Mouse (Mus musculus): ENCODE measurements around the gene Shisal1.

The Shisal1 gene

DNA sequence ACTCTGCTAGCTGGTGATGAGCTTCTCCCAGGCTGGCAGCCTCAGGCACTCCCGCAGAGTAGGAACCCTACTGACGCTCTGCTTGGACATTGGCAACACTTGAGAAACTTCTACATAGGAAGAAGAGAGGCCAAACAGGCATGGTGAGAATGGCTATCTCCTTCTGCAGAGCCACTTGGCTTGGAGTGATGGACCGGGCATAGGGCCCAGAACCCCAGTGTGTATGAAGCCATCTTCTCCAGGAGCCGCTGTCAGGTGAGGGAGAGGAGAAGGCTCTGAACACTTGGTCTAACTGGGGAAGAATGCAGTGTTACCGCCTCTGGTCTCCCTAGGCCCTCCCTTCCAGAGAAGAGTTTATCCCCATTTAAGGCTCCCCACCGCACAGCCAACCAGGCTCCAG lies 19.3 kb downstream of the Shisal1 start:
- ATAC-seq (ENCODE audit: insufficient number of reproducible peaks, low FRiP score, low TSS enrichment), result no peak

DNA sequence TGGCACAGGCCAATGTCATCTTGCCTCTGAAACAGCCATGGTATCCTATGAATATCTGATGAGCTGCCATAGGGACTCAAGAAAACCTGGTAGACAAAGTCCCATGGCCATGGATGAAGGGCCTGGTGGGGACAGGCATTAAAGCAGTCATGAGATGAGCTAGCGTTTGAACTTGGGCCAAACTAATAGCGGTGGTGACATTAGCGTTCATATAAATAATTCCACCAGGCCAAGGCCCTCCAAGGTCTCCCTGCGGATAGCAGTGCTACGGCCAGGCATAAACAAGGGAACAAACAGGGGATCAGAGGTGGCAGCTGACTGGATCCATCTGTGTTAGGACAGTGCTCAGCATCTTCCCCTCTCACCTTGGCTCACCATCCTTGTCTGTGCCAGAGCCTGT lies 21.2 kb downstream of the Shisal1 start:
- no peak for ATAC-seq (ENCODE audit: insufficient number of reproducible peaks, low FRiP score, low TSS enrichment)

DNA sequence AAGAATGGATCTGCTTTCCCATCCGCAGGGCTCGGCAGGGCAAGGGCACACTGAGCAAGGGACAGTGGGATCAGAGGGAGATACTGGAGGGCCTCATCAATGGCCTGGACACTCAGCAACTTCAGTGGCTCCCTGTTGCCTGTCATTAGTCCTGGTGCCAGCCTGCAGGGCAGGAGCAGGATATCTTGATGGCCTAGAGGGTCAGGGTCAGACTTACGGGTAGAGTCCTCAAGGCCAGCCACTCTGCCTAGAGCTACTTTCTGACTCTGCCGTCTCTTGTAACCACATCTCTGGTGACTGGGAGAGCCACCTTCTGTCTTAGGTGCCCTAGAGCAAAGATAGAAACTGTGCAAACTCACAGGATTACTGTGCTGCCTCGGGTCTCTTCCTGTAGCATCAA lies 23.1 kb downstream of the Shisal1 start:
- no peak for ATAC-seq (ENCODE audit: insufficient number of reproducible peaks, low FRiP score, low TSS enrichment)

DNA sequence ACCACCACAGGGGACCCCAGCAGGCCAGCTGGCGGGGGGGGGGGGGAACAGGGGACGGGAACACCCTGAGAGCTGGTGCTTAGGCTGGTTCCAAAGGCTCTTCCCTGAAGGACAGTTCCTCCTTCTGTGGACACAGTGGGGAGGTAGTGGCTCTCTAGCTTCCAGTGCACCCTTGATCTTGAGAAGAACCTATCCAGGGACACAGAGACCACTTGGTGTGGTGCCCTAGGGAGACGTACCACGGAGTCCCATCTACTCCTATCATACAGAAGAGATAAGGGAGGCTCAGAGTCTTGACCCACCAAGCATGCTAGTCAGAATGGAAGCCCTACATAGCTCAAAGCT lies 28.7 kb downstream of the Shisal1 start:
- no peak for ATAC-seq (ENCODE audit: insufficient number of reproducible peaks, low FRiP score, low TSS enrichment)

DNA sequence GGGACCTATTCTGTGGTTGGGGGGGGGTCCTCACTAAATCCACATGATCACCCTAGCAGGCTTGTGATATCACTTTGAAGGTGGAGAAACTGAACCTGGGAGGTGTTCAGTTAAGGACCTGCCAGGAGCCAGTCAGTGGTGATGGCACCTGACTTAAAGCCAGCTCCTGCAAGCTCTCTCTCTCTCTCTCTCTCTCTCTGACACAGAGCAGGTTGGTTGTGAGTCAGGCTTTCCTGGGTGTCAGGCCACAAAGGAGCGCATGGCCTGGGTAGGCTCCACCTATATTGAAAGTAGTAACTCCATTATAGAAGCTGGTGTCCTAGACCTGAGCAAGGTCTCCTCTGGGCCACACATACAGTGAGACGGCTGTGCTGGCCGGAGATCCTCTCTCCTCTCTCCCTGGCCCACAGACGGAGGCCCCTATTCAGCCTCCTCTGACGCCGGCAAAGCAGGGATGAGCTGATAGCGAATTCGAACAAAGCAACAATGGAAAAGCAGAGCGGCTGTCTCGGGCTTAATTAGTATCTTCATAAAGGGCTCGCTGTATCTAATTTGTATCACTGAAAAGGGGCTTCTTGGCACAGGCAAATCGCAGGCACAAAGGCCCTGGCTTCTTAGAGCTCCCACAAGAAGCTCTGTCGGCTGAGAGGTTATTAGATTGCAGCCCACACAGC lies 29.2 kb downstream of the Shisal1 start:
- ATAC-seq (ENCODE audit: insufficient number of reproducible peaks, low FRiP score, low TSS enrichment), result no peak

DNA sequence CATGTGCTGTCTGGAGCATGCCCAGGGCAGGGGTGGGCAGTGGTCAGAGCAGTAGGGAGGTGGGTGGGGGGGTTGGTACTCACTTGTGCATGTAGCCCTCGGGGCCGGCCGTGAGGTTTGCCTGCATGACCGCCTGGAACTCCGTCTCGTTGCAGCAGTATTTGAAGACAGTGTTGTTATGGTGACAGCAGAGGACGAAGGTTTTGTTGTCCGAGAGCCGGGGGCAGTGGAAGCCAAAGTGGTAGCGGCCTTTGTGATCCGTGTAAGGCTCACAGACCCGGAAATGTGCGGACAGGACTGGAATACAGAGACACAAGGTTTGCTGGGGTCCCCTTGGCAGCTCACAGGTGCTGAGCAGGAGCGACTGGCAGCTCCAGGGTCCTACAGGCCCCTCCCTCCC lies 29.9 kb downstream of the Shisal1 start:
- ATAC-seq (ENCODE audit: insufficient number of reproducible peaks, low FRiP score, low TSS enrichment), result no peak

DNA sequence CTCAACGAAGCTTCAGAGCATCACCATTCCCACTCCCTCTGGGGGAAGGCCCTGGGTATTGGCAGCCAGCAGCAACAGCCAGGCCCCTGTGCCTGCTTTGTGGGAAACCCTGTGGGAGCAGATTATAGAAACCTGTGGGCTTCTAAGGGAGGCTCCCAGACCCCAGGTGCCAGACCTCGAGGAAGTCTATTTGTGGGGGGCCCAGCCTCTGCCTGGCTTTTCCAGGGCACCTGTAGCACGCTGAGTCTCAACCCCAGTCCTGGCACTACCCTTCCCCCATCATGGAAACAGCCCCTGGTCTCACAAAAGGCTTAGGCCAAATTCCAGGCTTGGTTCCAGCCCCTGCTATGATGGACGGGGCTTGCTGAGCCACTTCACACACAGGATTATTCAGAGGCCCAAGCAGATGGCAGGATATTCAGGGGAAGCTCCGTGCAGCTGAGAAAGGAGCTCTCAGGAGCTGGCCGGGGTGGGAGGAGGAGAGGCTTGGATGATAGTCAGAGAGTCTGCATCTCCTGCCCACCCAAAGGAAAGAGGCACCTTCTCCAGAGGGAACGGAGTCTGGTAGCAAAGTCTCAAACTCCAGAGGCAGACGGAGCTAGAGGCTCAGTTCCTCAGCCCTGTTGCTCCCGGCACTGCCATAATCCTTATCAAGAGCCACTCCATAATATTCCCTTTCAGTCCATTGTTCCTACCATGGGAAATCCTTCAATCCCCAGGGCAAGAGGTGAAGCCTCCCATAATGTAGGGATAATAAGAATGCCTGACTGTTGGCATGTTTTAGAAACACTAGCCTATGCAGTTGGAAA lies 32.7 kb downstream of the Shisal1 start:
- no peak for ATAC-seq (ENCODE audit: insufficient number of reproducible peaks, low FRiP score, low TSS enrichment)

DNA sequence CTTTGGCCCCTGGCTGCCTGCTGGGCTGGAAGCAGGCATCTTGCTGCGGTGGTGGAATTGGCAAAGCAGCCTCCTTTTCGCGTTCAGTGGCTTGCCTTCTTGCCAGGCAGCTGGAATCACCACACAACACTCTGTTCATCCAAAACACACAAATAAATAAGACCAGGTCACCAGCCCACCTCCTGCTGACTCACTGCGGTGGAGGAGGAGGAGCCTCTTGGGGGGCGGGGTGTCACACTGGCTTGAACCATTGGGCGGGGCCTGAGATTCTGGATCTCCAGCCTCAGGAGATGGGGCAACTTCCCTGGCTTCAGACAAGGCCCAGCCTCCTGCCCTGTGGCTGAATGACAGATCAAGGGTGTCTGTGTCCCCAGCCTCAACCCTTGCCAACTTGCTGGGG lies 34.5 kb downstream of the Shisal1 start:
- ATAC-seq (ENCODE audit: insufficient number of reproducible peaks, low FRiP score, low TSS enrichment), result no peak

DNA sequence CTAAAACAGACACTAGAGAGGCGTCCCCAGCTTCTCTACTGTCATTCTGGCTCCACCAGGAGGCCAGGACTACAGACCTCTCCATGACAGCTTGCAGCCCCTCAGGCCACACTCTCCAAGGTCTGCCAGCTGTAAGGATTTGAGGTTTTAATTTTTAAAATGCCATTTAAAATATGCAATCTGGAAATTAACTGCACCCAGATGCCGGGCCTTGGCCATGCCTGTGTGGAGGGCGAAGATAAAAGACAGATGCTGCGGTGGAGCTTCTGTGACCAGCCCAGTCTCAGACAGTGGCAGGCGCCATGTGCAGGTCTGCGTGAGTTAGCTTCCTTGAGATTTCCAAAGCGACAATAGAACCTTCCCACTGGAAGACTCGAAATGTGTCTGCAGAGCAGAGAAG lies 36.8 kb downstream of the Shisal1 start:
- ATAC-seq (ENCODE audit: insufficient number of reproducible peaks, low FRiP score, low TSS enrichment), result no peak

DNA sequence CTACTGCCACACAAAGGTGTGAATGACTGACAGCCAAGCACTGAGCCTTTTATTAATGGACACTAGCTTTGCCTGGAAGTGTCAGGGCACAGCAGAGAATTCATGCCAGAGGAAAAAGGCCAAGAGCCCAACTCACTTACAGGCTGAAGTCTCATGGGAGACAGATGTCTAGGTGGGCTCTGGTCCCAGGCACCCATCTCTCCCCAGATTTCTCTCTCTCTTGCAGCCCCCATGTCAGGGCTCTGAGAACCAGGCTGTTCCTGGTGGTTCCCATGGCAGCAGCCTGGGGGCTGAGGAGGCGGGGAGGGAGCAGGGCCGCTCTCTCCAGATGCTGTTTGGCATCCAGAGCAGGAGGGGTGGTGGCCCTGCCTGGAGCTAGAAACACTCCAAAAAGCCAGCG lies 38.3 kb downstream of the Shisal1 start:
- no peak for ATAC-seq (ENCODE audit: insufficient number of reproducible peaks, low FRiP score, low TSS enrichment)

DNA sequence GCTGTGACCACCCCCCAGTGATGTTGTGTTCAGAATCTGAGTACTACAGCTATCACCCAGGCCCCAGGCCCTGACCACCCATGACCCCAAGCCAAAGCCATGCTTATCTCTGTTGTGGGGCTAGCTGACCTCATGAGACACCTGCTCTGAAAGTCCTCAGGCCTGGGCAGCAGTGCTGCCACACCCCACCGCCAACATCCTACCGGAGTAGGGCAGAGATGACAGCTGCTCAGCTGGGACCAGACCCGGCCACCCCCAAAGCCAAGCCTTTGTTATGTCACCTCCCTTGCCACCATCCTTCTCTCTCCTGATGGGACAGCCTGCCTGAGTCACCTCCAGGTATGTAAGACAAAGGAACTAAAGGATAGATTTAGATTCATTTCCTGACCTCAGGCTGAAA lies 41.1 kb downstream of the Shisal1 start:
- no peak for ATAC-seq (ENCODE audit: insufficient number of reproducible peaks, low FRiP score, low TSS enrichment)

DNA sequence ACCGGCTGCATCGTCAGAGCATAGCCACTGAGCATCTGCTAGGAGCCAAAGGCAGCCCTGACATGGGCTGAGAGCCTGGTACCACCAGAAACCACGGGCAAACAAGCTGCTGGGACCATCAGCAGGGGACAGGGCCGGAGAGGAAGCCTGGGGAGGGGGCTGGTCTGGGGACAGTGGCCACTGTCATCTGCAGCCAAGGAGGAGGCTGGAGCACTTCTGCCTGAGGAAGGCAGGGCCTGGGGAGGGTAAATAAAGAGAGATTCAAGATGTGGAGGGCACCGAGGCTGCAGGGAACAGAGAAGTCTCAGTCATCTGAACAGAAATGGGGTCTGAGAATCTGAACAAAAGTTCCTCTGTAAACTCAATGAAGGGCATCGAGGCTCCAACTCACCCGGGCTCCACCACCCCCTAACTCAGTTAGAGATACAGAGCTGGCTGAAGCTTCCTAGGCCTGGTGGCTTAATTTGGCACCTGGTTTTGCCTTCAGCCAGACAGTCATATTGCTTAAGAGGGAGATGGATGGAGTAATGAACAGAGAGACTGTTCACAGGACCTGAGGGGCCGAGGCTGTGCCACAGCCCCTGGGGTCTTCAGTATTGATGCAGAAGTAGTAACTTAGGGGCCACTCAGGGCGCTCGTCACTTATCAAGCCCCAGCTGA lies 43.3 kb downstream of the Shisal1 start:
- no peak for ATAC-seq (ENCODE audit: insufficient number of reproducible peaks, low FRiP score, low TSS enrichment)

DNA sequence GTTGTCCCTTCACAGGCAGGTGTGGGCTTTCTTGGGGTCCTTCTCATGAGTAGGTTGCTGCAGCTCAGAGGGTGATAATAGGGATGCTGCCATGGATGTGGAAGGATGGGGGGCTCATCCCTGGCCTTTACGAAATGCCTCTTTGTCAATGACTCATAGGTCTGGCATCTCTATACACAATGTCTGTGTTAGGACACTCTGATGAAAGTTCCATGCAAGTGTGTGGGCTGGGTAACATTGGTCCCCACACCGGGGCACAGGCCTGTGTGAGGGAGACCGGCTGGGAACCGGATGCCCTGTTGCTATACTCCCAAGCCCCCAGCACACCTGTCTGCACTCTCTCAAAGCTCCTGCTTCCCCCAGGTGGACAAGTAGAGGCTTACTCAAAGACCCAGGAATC lies 48.3 kb downstream of the Shisal1 start:
- ATAC-seq (ENCODE audit: insufficient number of reproducible peaks, low FRiP score, low TSS enrichment), result no peak

DNA sequence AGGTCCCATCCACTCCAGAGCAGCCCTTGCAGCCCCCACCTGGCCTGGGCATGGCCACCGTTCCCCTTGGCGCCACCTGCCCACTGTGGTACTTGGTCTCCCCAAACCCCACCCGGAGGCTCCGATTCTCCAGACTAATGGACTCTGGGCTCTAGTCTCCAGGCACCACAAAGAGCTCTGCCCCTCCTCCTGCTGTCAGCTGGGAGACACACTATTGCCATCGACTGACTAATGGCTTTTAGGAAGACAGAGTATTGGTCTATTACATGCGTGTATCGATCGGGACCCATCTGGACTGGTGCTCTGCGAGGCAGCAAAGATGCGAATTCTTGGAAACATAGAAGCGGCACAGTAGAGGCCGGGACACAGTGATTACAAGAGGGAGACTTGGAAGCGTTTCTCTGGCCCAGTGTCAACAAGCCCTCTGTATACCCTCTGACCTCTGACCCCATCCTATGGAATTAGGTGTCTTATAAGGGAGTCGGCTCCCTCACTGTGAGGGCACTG lies 49.2 kb downstream of the Shisal1 start:
- ATAC-seq (ENCODE audit: insufficient number of reproducible peaks, low FRiP score, low TSS enrichment), result no peak

DNA sequence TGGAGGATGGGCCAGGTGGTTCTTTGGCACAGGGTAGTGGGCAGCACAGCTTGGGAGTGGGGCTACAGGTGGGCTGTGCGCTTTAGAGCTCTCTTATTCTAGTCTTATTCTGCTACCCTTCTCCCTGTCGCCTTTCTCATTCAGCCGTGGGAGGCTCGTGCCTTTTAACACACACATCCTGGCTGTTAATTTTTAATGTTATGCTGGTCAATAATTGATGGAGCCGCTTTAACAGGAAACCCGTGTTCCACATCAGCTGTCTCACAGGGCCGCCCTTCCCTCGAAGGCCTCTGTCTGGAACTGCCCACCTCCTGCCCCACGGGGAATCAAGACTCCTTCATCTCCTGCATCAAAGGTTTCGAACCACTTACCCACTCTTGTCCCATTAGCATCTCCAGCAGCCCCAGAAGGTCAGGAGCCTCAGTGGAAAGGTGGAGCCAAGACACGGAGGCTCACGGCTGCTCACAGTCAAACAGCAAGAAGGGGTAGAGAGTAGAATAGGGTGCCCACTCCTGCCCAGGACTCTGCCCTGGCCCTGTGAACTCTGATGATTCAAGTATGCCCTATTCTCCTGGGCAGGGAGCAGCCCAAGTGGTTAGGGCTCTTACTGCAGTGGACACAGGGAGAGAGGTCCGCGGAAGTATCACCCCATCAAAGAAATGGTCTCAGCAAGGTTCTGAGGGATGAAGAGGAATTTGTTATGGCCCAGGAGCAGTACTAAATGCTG lies 51.4 kb downstream of the Shisal1 start:
- ATAC-seq (ENCODE audit: insufficient number of reproducible peaks, low FRiP score, low TSS enrichment), result no peak

DNA sequence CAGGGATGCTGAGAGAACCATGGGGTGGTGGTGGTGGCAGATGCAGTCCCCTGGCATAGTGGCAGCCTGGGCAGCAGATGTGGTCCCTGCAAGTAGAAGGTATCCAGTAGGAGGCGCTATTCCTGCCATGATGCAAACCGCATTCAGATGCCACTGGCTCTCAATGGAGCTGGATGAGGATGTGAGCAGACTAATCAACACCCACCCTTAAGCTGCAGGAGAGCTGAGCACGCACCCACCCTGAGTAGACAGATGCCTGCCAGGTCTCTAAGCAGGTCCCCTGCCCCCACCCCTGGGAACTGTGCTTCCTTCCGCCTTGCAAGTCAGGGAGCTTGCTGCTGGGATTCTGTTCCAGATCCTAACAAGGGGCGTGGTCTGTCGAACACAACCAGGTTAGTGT lies 53.6 kb downstream of the Shisal1 start:
- ATAC-seq (ENCODE audit: insufficient number of reproducible peaks, low FRiP score, low TSS enrichment), result no peak

DNA sequence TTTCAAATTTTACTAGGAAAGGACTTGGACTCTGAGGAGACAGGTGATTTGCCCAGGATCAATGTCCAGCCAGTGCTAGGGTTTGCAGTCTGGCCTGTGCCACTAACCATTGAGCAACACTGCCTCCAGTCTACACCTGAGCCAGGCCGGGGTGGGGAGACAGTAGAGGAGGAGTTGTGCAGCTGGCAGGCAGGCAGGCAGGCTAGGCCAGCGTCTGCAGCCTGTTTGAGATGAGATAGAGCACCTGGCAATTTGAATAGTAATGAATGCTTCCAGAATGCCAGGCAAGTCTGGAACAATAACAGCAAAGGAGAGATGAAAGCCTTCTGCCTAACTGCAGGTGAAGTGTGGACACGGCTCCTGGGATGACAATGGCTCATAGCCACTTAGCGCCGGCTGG lies 54.1 kb downstream of the Shisal1 start:
- ATAC-seq (ENCODE audit: insufficient number of reproducible peaks, low FRiP score, low TSS enrichment), result no peak

DNA sequence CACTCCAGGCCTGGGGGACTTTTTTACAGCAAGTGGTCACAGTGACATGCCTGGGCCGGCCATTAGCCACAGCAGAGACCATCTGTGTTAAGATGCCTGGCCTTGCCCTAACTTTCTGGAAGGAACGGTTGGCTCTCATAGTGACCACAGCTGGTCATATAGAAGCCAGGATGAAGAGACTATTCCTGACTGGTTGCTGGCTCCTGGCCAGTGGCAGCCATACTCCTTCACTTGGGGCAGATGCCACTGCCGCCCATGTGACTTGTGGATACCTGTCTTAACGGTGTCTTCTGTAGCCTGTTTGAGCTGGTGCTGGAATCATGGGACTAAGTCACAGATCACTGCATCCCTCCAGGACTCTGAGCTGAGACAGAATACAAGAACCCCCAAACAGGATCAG lies 54.8 kb downstream of the Shisal1 start:
- ATAC-seq (ENCODE audit: insufficient number of reproducible peaks, low FRiP score, low TSS enrichment), result no peak

DNA sequence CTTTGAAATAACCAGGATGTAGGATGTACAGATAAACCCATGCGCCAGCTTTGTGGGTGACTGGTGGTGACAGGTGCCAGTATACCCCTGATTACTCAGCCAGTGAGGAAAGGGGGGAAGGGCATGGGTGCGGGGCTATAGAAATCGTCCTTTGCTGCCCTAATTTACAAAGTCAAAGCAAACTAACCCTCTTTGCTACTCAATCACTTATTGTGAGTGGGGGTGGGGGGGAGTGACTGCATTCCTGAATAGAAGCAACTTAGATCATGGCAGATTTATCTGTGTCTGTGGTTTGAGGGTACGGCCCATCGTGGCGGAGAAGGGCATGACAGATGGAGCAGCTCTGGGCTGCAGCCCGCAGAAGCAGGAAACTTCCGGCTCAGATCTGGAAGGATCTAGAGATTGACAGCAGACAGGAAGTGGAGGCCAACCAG lies 58.2 kb downstream of the Shisal1 start:
- no peak for ATAC-seq (ENCODE audit: insufficient number of reproducible peaks, low FRiP score, low TSS enrichment)

DNA sequence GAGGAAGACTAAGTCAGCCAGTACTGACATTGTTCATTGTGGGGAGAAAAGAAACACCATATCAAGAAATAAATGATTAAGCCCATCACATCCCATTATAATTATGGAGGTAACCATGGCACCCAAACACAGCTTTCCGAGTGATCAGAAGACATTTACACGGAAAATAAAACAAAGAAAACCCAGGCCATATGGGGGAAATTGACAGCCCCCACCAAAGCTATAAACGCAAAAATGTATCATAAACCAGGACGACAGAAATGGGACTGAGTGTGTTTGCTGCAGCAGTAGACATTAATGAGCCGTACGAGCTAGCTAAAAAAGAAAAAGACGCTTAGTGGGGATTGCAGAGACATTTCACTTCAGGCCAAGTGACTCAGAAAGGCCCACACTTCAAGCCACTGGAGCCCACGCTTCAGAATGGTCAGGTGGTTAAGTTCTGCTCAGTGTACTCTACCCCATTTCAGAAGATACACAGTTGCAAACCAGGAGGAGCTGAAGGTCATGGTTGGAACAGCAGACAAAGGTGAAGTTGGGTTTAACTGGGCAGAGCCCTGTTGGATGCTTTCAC lies 60.8 kb downstream of the Shisal1 start:
- ATAC-seq (ENCODE audit: insufficient number of reproducible peaks, low FRiP score, low TSS enrichment), result no peak

DNA sequence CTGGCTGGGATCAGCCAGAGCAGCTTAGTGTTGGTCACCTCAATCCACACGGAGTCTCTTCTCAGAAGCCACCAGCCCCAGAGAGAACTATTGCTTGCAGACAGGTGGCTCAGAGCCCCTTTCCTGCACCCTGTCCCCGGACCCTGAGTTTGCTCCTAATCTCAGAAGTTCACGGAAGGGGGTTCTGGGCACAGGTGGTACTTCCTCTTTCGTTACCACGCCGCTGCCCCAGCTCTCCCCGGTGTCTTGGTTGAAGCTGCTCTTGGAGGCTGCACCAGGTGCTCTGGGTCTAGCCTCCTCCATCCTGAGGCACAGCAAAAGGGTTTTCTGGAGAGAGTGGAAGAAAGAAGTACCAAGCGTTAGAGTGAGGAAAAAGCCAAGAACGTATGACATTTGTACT lies 62.8 kb downstream of the Shisal1 start:
- no peak for ATAC-seq (ENCODE audit: insufficient number of reproducible peaks, low FRiP score, low TSS enrichment)
